ENCODE assay signal across 16 mouse cellular contexts in genomic region chr15:79038331-79038730, GRCm38 (mm10). TPM values are rescaled to one million over a fixed set of nuclear protein-coding genes. Genes with fewer than 3 reads are reported as not detected.
DNase-seq lines count a peak whose midpoint lies in the region; ATAC-seq and TF ChIP-seq lines count a peak whose summit lies in the region.
"Had no signal": no experiment of that assay in that cellular context is flagged by ENCODE, and none has a peak within 500 bp of the region (broad histone marks: within the 10 kb centered on the region; RNA-seq: fewer than 3 reads in every experiment).

No protein-coding gene starts in this region.

- H3K4me3 ChIP-seq in hindbrain, embryonic 13.5 days, result no peak overlapping the region
- H3K4me3 ChIP-seq in hindbrain, embryonic 14.5 days (replicated peaks; ENCODE audit: low read length), result no peak overlapping the region
- H3K4me3 ChIP-seq in MEL (ENCODE audit: control insufficient read depth in 1 of 2, insufficient read depth in 1 of 2, low read depth in 2 of 2, low read length in 2 of 2), result peak overlapping the region; percentile 40 to 53
- no peak overlapping the region for H3K4me3 ChIP-seq in liver, embryonic 15.5 days (replicated peaks)
- H3K4me3 ChIP-seq in midbrain, embryonic 14.5 days (replicated peaks; ENCODE audit: low read depth, low read length), result no peak overlapping the region
- H3K4me3 ChIP-seq: embryonic facial prominence, embryonic 13.5 days; forebrain, embryonic 15.5 days had no signal

- H3K4me1 ChIP-seq in hindbrain, embryonic 13.5 days (replicated peaks), result peaks cover 33% of the 10 kb centered on the region
- peaks cover 8% of the 10 kb centered on the region; the same call in 1 of the 2 replicates for H3K4me1 ChIP-seq in hindbrain, embryonic 14.5 days (replicated peaks; ENCODE audit: control insufficient read depth, insufficient read depth, low read length)
- peaks cover 0 to 12% of the 10 kb centered on the region in 2 experiments; a peak in 2 of 4 replicates for H3K4me1 ChIP-seq in MEL (ENCODE audit: control insufficient read depth in 1 of 2, insufficient read depth in 2 of 2, low read length in 2 of 2)
- peaks cover 57% of the 10 kb centered on the region for H3K4me1 ChIP-seq in liver, embryonic 15.5 days (replicated peaks)
- H3K4me1 ChIP-seq in midbrain, embryonic 14.5 days (ENCODE audit: control insufficient read depth, insufficient read depth, low read length), result no peaks in the 10 kb centered on the region; the same call in none of the 2 replicates

- no peak for TF ChIP-seq CTCF in MEL (IDR thresholded peaks at IDR 0.05 in 2 of 3, conservative IDR thresholded peaks at IDR 0.05 in 1 of 3; ENCODE audit: control insufficient read depth in 1 of 3, insufficient read depth in 1 of 3, low read depth in 2 of 3, low read length in 3 of 3, poor library complexity in 1 of 3, severe bottlenecking in 1 of 3)

- no peak for TF ChIP-seq POLR2A in MEL (IDR thresholded peaks at IDR 0.05; ENCODE audit: control insufficient read depth in 1 of 2, insufficient read depth in 1 of 2, low read depth in 1 of 2, low read length in 2 of 2, poor library complexity in 1 of 2)

- no peak for ATAC-seq in hindbrain, embryonic 13.5 days (ENCODE audit: low FRiP score)
- ATAC-seq in hindbrain, embryonic 14.5 days (ENCODE audit: low FRiP score), result no peak
- no peak for ATAC-seq in liver, embryonic 15.5 days (ENCODE audit: insufficient read depth)
- ATAC-seq in midbrain, embryonic 14.5 days (ENCODE audit: low FRiP score, low TSS enrichment), result no peak

- no peak for TF ChIP-seq RAD21 in MEL (IDR thresholded peaks at IDR 0.05; ENCODE audit: low read depth, low read length)

- H3K36me3 ChIP-seq in hindbrain, embryonic 13.5 days, result peaks cover 9% of the 10 kb centered on the region
- peaks cover 12% of the 10 kb centered on the region; the same call in 1 of the 2 replicates for H3K36me3 ChIP-seq in hindbrain, embryonic 14.5 days (replicated peaks; ENCODE audit: control insufficient read depth, insufficient read depth)
- H3K36me3 ChIP-seq in MEL (ENCODE audit: control insufficient read depth in 1 of 2, insufficient read depth in 2 of 2, low read length in 2 of 2), result no peaks in the 10 kb centered on the region
- no peaks in the 10 kb centered on the region for H3K36me3 ChIP-seq in liver, embryonic 15.5 days (replicated peaks)
- peaks cover 2% of the 10 kb centered on the region; the same call in 1 of the 2 replicates for H3K36me3 ChIP-seq in midbrain, embryonic 14.5 days (ENCODE audit: control insufficient read depth, insufficient read depth, low read length)

- H3K79me2 ChIP-seq in MEL (ENCODE audit: control insufficient read depth, insufficient read depth, low read length, poor library complexity), result no peaks in the 10 kb centered on the region; the same call in 1 of the 2 replicates

- peak; percentile 91 for DNase-seq in heart, adult 11 months
- no peak for DNase-seq in heart, postnatal 14 days
- DNase-seq in hindbrain, embryonic 14.5 days (ENCODE audit: low spot score), result no peak
- no peak for DNase-seq in MEL (ENCODE audit: low read depth, low spot score)
- no peak for DNase-seq in midbrain, embryonic 14.5 days
- no peak for DNase-seq in cerebellum, adult 8-10 months

- no peak overlapping the region for H3K4me2 ChIP-seq in hindbrain, embryonic 13.5 days
- H3K4me2 ChIP-seq in hindbrain, embryonic 14.5 days (replicated peaks), result no peak overlapping the region
- peak overlapping the region; percentile 71 for H3K4me2 ChIP-seq in liver, embryonic 15.5 days
- no peak overlapping the region for H3K4me2 ChIP-seq in midbrain, embryonic 14.5 days (ENCODE audit: low read length)
- H3K4me2 ChIP-seq: forebrain, embryonic 15.5 days; midbrain, embryonic 11.5 days had no signal

- no peaks in the 10 kb centered on the region for H3K9me3 ChIP-seq in hindbrain, embryonic 13.5 days
- no peaks in the 10 kb centered on the region for H3K9me3 ChIP-seq in hindbrain, embryonic 14.5 days (ENCODE audit: control insufficient read depth, low read length)
- no peaks in the 10 kb centered on the region for H3K9me3 ChIP-seq in MEL (replicated peaks; ENCODE audit: insufficient read depth, low read length)
- no peaks in the 10 kb centered on the region for H3K9me3 ChIP-seq in liver, embryonic 15.5 days (replicated peaks)
- H3K9me3 ChIP-seq in midbrain, embryonic 14.5 days (ENCODE audit: control insufficient read depth, low read length), result no peaks in the 10 kb centered on the region
- H3K9me3 ChIP-seq: embryonic facial prominence, embryonic 13.5 days; forebrain, embryonic 15.5 days had no signal

- no peak for TF ChIP-seq EP300 in MEL (IDR thresholded peaks at IDR 0.05; ENCODE audit: low read depth in 1 of 2, low read length in 2 of 2)

- H3K27me3 ChIP-seq in hindbrain, embryonic 13.5 days, result peaks cover 46% of the 10 kb centered on the region
- H3K27me3 ChIP-seq in hindbrain, embryonic 14.5 days (ENCODE audit: control insufficient read depth, insufficient read depth, low read length), result peaks cover 29% of the 10 kb centered on the region
- H3K27me3 ChIP-seq in MEL (ENCODE audit: control insufficient read depth in 1 of 2, insufficient read depth in 2 of 2, low read length in 2 of 2), result no peaks in the 10 kb centered on the region
- peaks cover 44% of the 10 kb centered on the region for H3K27me3 ChIP-seq in liver, embryonic 15.5 days
- peaks cover 27% of the 10 kb centered on the region for H3K27me3 ChIP-seq in midbrain, embryonic 14.5 days (ENCODE audit: control insufficient read depth, insufficient read depth, low read length)

- 62% methylated on average over 10 of the region's 10 CpGs for whole genome bisulfite sequencing in hindbrain, embryonic 13.5 days
- WGBS in hindbrain, embryonic 14.5 days, result 66% methylated on average over 10 of the region's 10 CpGs
- WGBS in liver, embryonic 15.5 days (ENCODE audit: insufficient replicate concordance), result 65% methylated on average over 10 of the region's 10 CpGs
- 61% methylated on average over 10 of the region's 10 CpGs for WGBS in midbrain, embryonic 14.5 days

- H3K27ac ChIP-seq in hindbrain, embryonic 13.5 days, result no peak overlapping the region
- no peak overlapping the region for H3K27ac ChIP-seq in hindbrain, embryonic 14.5 days
- H3K27ac ChIP-seq in MEL (ENCODE audit: control insufficient read depth, low read depth, low read length), result peak overlapping the region; percentile 53
- 0 out of 2 replicates have a peak overlapping the region, but pooled peaks have one; percentile 9 for H3K27ac ChIP-seq in liver, embryonic 15.5 days (replicated peaks)
- no peak overlapping the region for H3K27ac ChIP-seq in midbrain, embryonic 14.5 days (replicated peaks; ENCODE audit: low read depth, low read length)
- H3K27ac ChIP-seq: embryonic facial prominence, embryonic 13.5 days; forebrain, embryonic 15.5 days; kidney, postnatal 0 days had no signal

- intact Hi-C loops in heart, postnatal 14 days (cut with DNase I), result loop anchor here (1.0 to 5.0 kb wide), 3 partner anchors 34 to 110 kb away; no protein-coding TSS in a partner anchor

- 0 out of 2 replicates have a peak overlapping the region, but pooled peaks have one; percentile 30 for H3K9ac ChIP-seq in hindbrain, embryonic 13.5 days
- no peak overlapping the region for H3K9ac ChIP-seq in hindbrain, embryonic 14.5 days
- peak overlapping the region; percentile 60 for H3K9ac ChIP-seq in MEL (ENCODE audit: control insufficient read depth, low read depth, low read length, poor library complexity, severe bottlenecking)
- H3K9ac ChIP-seq in liver, embryonic 15.5 days, result no peak overlapping the region
- H3K9ac ChIP-seq in midbrain, embryonic 14.5 days (replicated peaks; ENCODE audit: low read length), result no peak overlapping the region
- H3K9ac ChIP-seq: forebrain, embryonic 15.5 days had no signal

RNA-seq across cellular contexts. Expression of gene Galr3, which starts 3.4 kb away (rescaled TPM):
- not detected for total RNA-seq in heart, postnatal 14 days (2021)
- polyA plus RNA-seq in hindbrain, embryonic 13.5 days (2015; fragmentation: Nextera tagmentation; extraction: Ambion mirVana), result 0.17 TPM in 1 of 2 replicates, not detected in the other
- polyA plus RNA-seq in hindbrain, embryonic 14.5 days (2014; fragmentation: Nextera tagmentation; extraction: Ambion mirVana), result not detected in 2 replicates
- 2.5 and 2.6 TPM in 2 replicates for total RNA-seq in MEL (2012; rRNA removed)
- polyA plus RNA-seq in MEL (2012; ENCODE audit: insufficient read depth in 1 of 2, insufficient read length in 2 of 2, low read depth in 1 of 2, low replicate concordance in 2 of 2, missing spikeins in 1 of 2), result 1 to 10 TPM in 1 of 2 experiments, not detected in 1; 4.5 TPM
- polyA plus RNA-seq in liver, embryonic 15.5 days (2015; fragmentation: Nextera tagmentation; extraction: Ambion mirVana), result 0.17 TPM in 1 of 2 replicates, not detected in the other
- polyA plus RNA-seq in midbrain, embryonic 14.5 days (2014; fragmentation: Nextera tagmentation; extraction: Ambion mirVana), result not detected in 2 replicates
- total RNA-seq: ES-E14; liver, adult 2 months had no signal
- polyA plus RNA-seq: embryonic facial prominence, embryonic 13.5 days; forebrain, embryonic 15.5 days; heart, postnatal 0 days; inflammation-experienced regulatory T-cells, adult 6 months; liver, adult 2 months; midbrain, embryonic 11.5 days had no signal

RNA-seq across cellular contexts. Expression of gene H1f0, which starts 10.1 kb away (rescaled TPM):
- total RNA-seq in heart, postnatal 14 days (2021), result 100 to 1,000 TPM; 104 to 128 TPM
- polyA plus RNA-seq in hindbrain, embryonic 13.5 days (2015; fragmentation: Nextera tagmentation; extraction: Ambion mirVana), result 259 and 266 TPM in 2 replicates
- polyA plus RNA-seq in hindbrain, embryonic 14.5 days (2014; fragmentation: Nextera tagmentation; extraction: Ambion mirVana), result 74.8 and 75.7 TPM in 2 replicates
- total RNA-seq in MEL (2012; rRNA removed), result 28.2 and 33.5 TPM in 2 replicates
- polyA plus RNA-seq in MEL (2012; ENCODE audit: insufficient read depth in 1 of 2, insufficient read length in 2 of 2, low read depth in 1 of 2, low replicate concordance in 2 of 2, missing spikeins in 1 of 2), result 100 to 1,000 TPM in 1 of 2 experiments, 10 to 100 TPM in 1; 46.8 to 213 TPM
- 118 and 121 TPM in 2 replicates for polyA plus RNA-seq in liver, embryonic 15.5 days (2015; fragmentation: Nextera tagmentation; extraction: Ambion mirVana)
- 94.4 and 154 TPM in 2 replicates for polyA plus RNA-seq in midbrain, embryonic 14.5 days (2014; fragmentation: Nextera tagmentation; extraction: Ambion mirVana)

RNA-seq across cellular contexts. Expression of gene Ankrd54, which starts 24.4 kb away (rescaled TPM):
- 1 to 10 TPM; 8.7 to 9.4 TPM for total RNA-seq in heart, postnatal 14 days (2021)
- 50.4 and 51.5 TPM in 2 replicates for polyA plus RNA-seq in hindbrain, embryonic 13.5 days (2015; fragmentation: Nextera tagmentation; extraction: Ambion mirVana)
- polyA plus RNA-seq in hindbrain, embryonic 14.5 days (2014; fragmentation: Nextera tagmentation; extraction: Ambion mirVana), result 42.2 and 53.1 TPM in 2 replicates
- total RNA-seq in MEL (2012; rRNA removed), result 42.3 and 43.4 TPM in 2 replicates
- 10 to 100 TPM in 1 of 2 experiments, not detected in 1; 62.2 TPM for polyA plus RNA-seq in MEL (2012; ENCODE audit: insufficient read depth in 1 of 2, insufficient read length in 2 of 2, low read depth in 1 of 2, low replicate concordance in 2 of 2, missing spikeins in 1 of 2)
- 47.9 and 55.1 TPM in 2 replicates for polyA plus RNA-seq in liver, embryonic 15.5 days (2015; fragmentation: Nextera tagmentation; extraction: Ambion mirVana)
- polyA plus RNA-seq in midbrain, embryonic 14.5 days (2014; fragmentation: Nextera tagmentation; extraction: Ambion mirVana), result 50.2 and 52.6 TPM in 2 replicates

RNA-seq across cellular contexts. Expression of gene Eif3l, which starts 36.6 kb away (rescaled TPM):
- total RNA-seq in heart, postnatal 14 days (2021), result 10 to 100 TPM; 73.8 to 81.1 TPM
- polyA plus RNA-seq in hindbrain, embryonic 13.5 days (2015; fragmentation: Nextera tagmentation; extraction: Ambion mirVana), result 179 and 185 TPM in 2 replicates
- 170 and 177 TPM in 2 replicates for polyA plus RNA-seq in hindbrain, embryonic 14.5 days (2014; fragmentation: Nextera tagmentation; extraction: Ambion mirVana)
- total RNA-seq in MEL (2012; rRNA removed), result 394 and 395 TPM in 2 replicates
- polyA plus RNA-seq in MEL (2012; ENCODE audit: insufficient read depth in 1 of 2, insufficient read length in 2 of 2, low read depth in 1 of 2, low replicate concordance in 2 of 2, missing spikeins in 1 of 2), result 100 to 1,000 TPM; 301 to 442 TPM
- polyA plus RNA-seq in liver, embryonic 15.5 days (2015; fragmentation: Nextera tagmentation; extraction: Ambion mirVana), result 116 and 117 TPM in 2 replicates
- polyA plus RNA-seq in midbrain, embryonic 14.5 days (2014; fragmentation: Nextera tagmentation; extraction: Ambion mirVana), result 141 and 182 TPM in 2 replicates

Comparison
In these comparisons a context has a peak if more than half of its experiments do, and no peak if none do; other contexts are left out.
1. H3K9ac ChIP-seq: peak in hindbrain, embryonic 13.5 days (single experiment) and MEL (single experiment); none in hindbrain, embryonic 14.5 days (single experiment), liver, embryonic 15.5 days (single experiment) and midbrain, embryonic 14.5 days (single experiment).
2. H3K27ac ChIP-seq: peak in MEL (single experiment) and liver, embryonic 15.5 days (single experiment); none in hindbrain, embryonic 13.5 days (single experiment), hindbrain, embryonic 14.5 days (single experiment) and midbrain, embryonic 14.5 days (single experiment).
3. H3K4me3 ChIP-seq: peak in MEL (2 of 2); none in hindbrain, embryonic 13.5 days (single experiment), hindbrain, embryonic 14.5 days (single experiment), liver, embryonic 15.5 days (single experiment) and midbrain, embryonic 14.5 days (single experiment).